Mouse (Mus musculus) limb, embryonic 13.5 days (tissue): ENCODE data around the gene Thbs1. TPM values are rescaled to one million over a fixed set of nuclear protein-coding genes. Genes with fewer than 3 reads are reported as not detected.

Experiments
- ATAC-seq: fragments of 200-750 bp; cut with Nextera tagmentation; 2 replicates; pipeline ENCODE4 v1.8.0; 2017; ENCODE audit warnings: low read depth, moderate number of reproducible peaks, moderate TSS enrichment; ENCODE audit not compliant: low FRiP score
- H3K27ac ChIP-seq: fragments of 300-500 bp; sonication (generic); 2 replicates; pipeline ENCODE4 v1.5.1; 2015; ENCODE audit warnings: inconsistent platforms, mild to moderate bottlenecking, moderate library complexity
- H3K27me3 ChIP-seq: fragments of 300-500 bp; sonication (generic); 2 replicates; pipeline ENCODE4 v1.6.1; 2015; ENCODE audit warnings: mild to moderate bottlenecking, inconsistent platforms
- H3K36me3 ChIP-seq: fragments of 300-500 bp; sonication (generic); 2 replicates; pipeline ENCODE4 v1.6.1; 2015; ENCODE audit warnings: inconsistent platforms, mild to moderate bottlenecking, moderate library complexity
- H3K4me1 ChIP-seq: fragments of 300-500 bp; sonication (generic); 2 replicates; pipeline ENCODE4 v1.6.1; 2015; ENCODE audit warnings: inconsistent platforms
- H3K4me2 ChIP-seq: fragments of 300-500 bp; sonication (generic); replicated peaks from 2 replicates; pipeline ENCODE4 v1.6.1; 2015; ENCODE audit warnings: inconsistent platforms, mild to moderate bottlenecking, moderate library complexity
- H3K4me3 ChIP-seq: fragments of 300-500 bp; sonication (generic); 2 replicates; pipeline ENCODE4 v1.5.1; 2015; ENCODE audit warnings: moderate library complexity, mild to moderate bottlenecking, inconsistent platforms
- H3K9ac ChIP-seq: fragments of 300-500 bp; sonication (generic); 2 replicates; pipeline ENCODE4 v1.6.1; 2015; ENCODE audit warnings: mild to moderate bottlenecking, inconsistent platforms
- H3K9me3 ChIP-seq: fragments of 300-500 bp; sonication (generic); 2 replicates; pipeline ENCODE4 v1.6.1; 2016; ENCODE audit warnings: inconsistent platforms
- WGBS: fragments of 180-500 bp; shearing (Covaris S2); methylation state at CpG from one replicate; pipeline ENCODE4 v1.1.7; 2015; 5-methylcytosine and 5-hydroxymethylcytosine counted together
- polyA plus RNA-seq: library from polyadenylated mRNA; unstranded; fragments of >200 nt; fragmentation: Nextera tagmentation; extraction: Ambion mirVana; gene quantifications from 2 replicates; pipeline ENCODE4 v1.2.1, GENCODE M21; 2015

Thbs1 gene
- polyA plus RNA-seq, 1 experiment from 2014 or later: 100.0 TPM

DNA sequence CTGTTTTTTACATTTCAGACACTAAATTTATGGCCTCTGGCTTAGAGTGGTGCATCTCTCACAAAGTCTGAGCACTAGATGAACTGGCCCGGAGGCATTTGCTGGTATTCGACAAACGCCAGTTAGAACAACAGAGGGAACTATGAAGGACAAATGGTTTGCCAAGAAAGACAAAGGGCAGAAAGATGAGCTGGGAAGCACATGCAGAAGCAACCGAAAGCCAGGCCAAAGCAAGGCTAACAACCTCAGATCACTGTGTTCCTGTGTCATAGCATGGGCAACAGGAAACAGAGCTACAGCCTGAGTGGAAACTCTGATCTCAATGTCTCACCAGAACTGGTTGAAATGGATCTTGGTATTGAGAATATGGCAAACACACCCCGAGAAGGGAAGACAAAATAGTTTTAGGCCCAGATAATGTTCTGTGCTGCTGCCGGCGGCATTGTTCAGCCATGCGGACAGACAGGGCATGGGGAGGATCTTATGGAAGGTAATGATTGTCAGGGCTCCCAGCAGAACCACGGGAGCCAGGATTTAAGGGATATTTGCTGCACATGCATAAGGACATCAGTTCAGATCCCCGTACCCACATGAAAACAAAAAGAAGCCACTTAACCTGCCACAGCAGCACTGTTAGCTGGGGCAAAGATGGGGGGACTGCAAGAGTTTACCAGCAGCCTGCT lies 24.5 kb upstream of the Thbs1 start:
- Histone ChIP-seq H3K9me3 (no peaks in the 10 kb centered on the region), H3K27me3 (no peaks in the 10 kb centered on the region), H3K4me3 (no peak overlapping the region), H3K4me1 (peaks cover 8% of the 10 kb centered on the region), H3K4me2 (no peak overlapping the region), H3K36me3 (no peaks in the 10 kb centered on the region), H3K27ac (no peak overlapping the region), H3K9ac (no peak overlapping the region)
- no peak for ATAC-seq
- WGBS: 82% methylated on average over 10 of the region's 10 CpGs

DNA sequence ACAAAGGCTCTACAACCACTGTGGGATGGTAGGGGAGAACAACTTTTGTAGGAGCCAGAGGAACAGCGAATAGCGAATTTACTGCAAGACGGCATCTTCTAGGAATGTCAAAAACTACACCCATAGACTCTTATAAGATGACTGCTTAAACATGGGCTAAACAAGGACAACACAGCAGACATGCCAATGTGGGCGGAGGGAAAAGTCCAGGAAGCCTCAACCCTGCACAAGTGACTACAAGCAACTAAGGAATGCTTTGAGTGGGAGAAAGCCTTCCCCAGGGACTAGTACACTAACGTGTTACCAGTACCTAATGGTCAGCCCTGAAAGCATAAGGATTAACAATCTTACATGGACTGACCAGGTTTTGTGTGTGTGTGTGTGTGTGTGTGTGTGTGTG lies 20.4 kb upstream of the Thbs1 start:
- ATAC-seq: no peak
- WGBS: 85% methylated on average over 5 of the region's 5 CpGs
- Histone ChIP-seq H3K9ac (no peak overlapping the region), H3K36me3 (no peaks in the 10 kb centered on the region), H3K27ac (no peak overlapping the region), H3K4me3 (no peak overlapping the region), H3K9me3 (no peaks in the 10 kb centered on the region), H3K4me2 (no peak overlapping the region), H3K4me1 (no peaks in the 10 kb centered on the region; the same call in 1 of the 2 replicates), H3K27me3 (no peaks in the 10 kb centered on the region)

GRCm38 (mm10) chr2:118099104-118099503 lies 12.6 kb upstream of the Thbs1 start:
- Histone ChIP-seq H3K4me3 (no peak overlapping the region), H3K4me1 (peaks cover 22% of the 10 kb centered on the region), H3K27me3 (no peaks in the 10 kb centered on the region), H3K9me3 (no peaks in the 10 kb centered on the region), H3K27ac (peak overlapping the region; percentile 69; the same call in 1 of the 2 replicates), H3K4me2 (0 out of 2 replicates have a peak overlapping the region, but pooled peaks have one; percentile 4), H3K36me3 (no peaks in the 10 kb centered on the region), H3K9ac (no peak overlapping the region)
- WGBS: 14% methylated on average over 4 of the region's 4 CpGs
- peak; percentile 89 for ATAC-seq

DNA sequence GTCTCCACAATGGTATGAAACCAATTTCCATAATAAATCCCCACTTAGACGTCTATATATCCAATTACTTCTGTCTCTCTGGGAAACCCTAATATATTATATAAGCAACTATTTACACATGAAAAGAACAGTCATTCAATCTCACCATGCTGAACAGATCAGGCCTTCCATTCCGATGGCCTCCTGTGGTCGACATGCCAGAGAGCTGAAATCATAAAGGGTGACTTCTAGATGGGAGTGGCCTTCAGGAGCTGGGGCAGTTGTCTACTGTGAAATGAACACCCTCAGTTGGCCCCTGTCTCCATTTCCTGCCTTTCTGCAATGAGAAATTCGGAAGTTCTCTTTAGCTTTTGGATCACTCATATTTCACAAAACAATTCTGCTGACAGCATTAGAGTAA lies 9.5 kb upstream of the Thbs1 start:
- Histone ChIP-seq H3K9ac (no peak overlapping the region), H3K4me3 (no peak overlapping the region), H3K4me2 (no peak overlapping the region), H3K27me3 (no peaks in the 10 kb centered on the region), H3K36me3 (no peaks in the 10 kb centered on the region), H3K27ac (no peak overlapping the region; the same call in 1 of the 2 replicates), H3K9me3 (no peaks in the 10 kb centered on the region), H3K4me1 (peaks cover 22% of the 10 kb centered on the region)
- 52% methylated on average over 4 of the region's 4 CpGs for WGBS
- ATAC-seq: no peak

DNA sequence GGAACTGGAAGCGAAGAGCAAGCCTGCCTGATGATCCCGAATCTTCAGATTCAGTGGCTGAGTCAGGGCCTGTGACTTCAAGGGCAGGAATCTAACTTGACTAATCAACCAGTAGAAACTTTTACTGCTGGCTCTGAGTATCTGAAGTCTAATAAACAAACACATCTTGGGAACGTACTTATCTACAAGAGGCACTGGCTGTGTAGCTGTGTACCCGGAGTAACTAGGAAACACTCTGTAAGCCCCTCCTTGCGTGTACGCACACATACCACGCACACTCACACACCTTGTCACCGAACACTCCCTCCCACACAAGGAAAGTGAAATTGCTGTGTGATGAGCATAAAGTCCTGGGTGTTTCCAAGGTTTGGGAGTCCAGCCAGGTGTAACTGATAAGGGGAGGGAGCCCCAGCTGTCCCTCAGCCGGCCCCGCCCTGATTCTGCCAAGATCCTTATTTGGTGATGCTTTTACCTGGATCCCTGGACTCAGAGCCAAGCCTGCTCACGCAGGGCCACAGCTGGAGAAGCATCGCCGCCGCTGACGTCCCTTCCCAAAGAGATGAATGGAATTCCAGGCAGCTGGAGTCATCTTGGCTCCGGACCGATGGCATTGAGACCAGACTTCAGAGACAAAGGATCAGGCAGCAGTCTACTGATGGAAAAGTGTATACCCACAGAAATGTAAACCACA lies 1.3 kb upstream of the Thbs1 start:
- ATAC-seq: no peak
- WGBS: 34% methylated on average over 17 of the region's 17 CpGs
- peaks cover 52% of the 10 kb centered on the region for H3K4me1 ChIP-seq
- peak overlapping the region; percentile 71 for H3K4me3 ChIP-seq
- peak overlapping the region; percentile 86 for H3K27ac ChIP-seq
- H3K36me3 ChIP-seq: peaks cover 16% of the 10 kb centered on the region
- peak overlapping the region; percentile 86 for H3K4me2 ChIP-seq
- H3K9ac ChIP-seq: peak overlapping the region; percentile 56
- H3K27me3 ChIP-seq: no peaks in the 10 kb centered on the region; the same call in none of the 2 replicates
- no peaks in the 10 kb centered on the region for H3K9me3 ChIP-seq

DNA sequence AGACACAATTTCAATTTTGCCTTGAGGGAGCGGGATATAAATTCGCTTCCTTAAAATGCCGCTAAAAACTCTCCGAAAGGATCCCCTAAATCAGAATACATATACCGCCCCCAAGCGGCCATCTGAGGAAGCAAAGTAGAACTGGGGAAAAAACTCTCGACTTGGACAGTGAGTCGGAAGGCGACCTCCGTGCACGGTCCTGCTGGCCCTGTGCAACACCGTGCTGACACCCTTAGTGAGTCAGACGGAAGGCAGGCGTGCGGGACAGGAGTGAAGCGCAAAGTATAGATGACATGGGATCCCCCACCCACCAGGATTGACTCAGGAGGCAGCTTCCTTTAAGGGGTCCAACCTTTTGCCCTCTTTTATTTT lies 574 bp upstream of the Thbs1 start:
- Histone ChIP-seq H3K4me3 (peak overlapping the region; percentile 71), H3K4me1 (peaks cover 60% of the 10 kb centered on the region), H3K36me3 (peaks cover 23% of the 10 kb centered on the region), H3K4me2 (peak overlapping the region; percentile 86), H3K9me3 (no peaks in the 10 kb centered on the region), H3K9ac (peak overlapping the region; percentile 85), H3K27me3 (no peaks in the 10 kb centered on the region; the same call in none of the 2 replicates), H3K27ac (peak overlapping the region; percentile 86)
- WGBS: under 1% methylated on average over 16 of the region's 16 CpGs
- peak; percentile 71 for ATAC-seq

DNA sequence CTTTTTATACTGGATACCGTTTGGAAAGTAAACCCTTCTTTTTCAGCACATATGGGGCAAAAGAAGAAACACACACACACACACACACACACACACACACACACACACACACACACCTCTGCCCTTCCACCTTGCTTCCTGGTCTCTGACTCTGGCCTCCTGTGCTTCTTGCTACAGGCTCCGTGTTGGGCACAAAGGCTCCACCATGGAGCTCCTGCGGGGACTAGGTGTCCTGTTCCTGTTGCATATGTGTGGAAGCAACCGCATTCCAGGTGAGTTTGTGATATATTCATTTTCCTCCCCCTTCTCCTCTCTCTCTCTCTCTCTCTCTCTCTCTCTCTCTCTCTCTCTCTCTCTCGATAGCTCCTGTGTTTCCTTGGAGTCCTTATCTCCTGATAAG lies 762 bp downstream of the Thbs1 start:
- WGBS: 21% methylated on average over 5 of the region's 5 CpGs
- Histone ChIP-seq H3K9ac (peak overlapping the region; percentile 85), H3K4me2 (peak overlapping the region; percentile 86), H3K36me3 (peaks cover 37% of the 10 kb centered on the region), H3K27ac (no peak overlapping the region), H3K27me3 (no peaks in the 10 kb centered on the region; the same call in none of the 2 replicates), H3K9me3 (no peaks in the 10 kb centered on the region), H3K4me3 (peak overlapping the region; percentile 71), H3K4me1 (peaks cover 65% of the 10 kb centered on the region)
- no peak for ATAC-seq

DNA sequence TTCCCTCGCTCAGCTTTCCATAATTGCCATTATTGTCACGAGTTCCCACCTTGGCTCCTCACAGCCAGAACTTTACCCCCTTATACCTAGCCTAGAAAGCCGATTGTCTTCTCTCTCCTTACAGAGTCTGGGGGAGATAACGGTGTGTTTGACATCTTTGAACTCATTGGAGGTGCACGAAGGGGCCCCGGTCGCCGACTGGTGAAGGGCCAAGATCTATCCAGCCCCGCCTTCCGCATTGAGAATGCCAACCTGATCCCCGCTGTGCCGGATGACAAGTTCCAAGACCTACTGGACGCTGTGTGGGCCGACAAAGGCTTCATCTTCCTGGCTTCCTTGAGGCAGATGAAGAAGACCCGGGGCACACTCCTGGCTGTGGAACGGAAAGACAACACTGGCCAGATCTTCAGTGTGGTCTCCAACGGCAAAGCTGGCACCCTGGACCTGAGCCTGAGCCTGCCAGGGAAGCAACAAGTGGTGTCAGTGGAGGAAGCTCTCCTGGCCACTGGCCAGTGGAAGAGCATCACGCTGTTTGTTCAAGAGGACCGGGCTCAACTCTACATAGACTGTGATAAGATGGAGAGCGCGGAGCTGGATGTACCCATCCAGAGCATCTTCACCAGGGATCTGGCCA lies 1.3 kb downstream of the Thbs1 start:
- Histone ChIP-seq H3K27ac (no peak overlapping the region), H3K9ac (peak overlapping the region; percentile 85), H3K9me3 (no peaks in the 10 kb centered on the region), H3K27me3 (no peaks in the 10 kb centered on the region; the same call in none of the 2 replicates), H3K4me3 (peak overlapping the region; percentile 71), H3K4me2 (peak overlapping the region; percentile 86), H3K36me3 (peaks cover 42% of the 10 kb centered on the region), H3K4me1 (peaks cover 61% of the 10 kb centered on the region)
- no peak for ATAC-seq
- WGBS: 69% methylated on average over 21 of the region's 21 CpGs

- Histone ChIP-seq H3K27ac (no peak overlapping the region), H3K4me2 (peak overlapping the region; percentile 86), H3K27me3 (no peaks in the 10 kb centered on the region; the same call in none of the 2 replicates), H3K9me3 (no peaks in the 10 kb centered on the region), H3K4me3 (peak overlapping the region; percentile 71), H3K9ac (peak overlapping the region; percentile 85), H3K36me3 (peaks cover 52% of the 10 kb centered on the region), H3K4me1 (peaks cover 63% of the 10 kb centered on the region)
- WGBS: 43% methylated on average over 8 of the region's 8 CpGs
- ATAC-seq: no peak
These were observed 2.3 kb downstream of the Thbs1 start for GRCm38 (mm10) chr2:118113808-118114524.

DNA sequence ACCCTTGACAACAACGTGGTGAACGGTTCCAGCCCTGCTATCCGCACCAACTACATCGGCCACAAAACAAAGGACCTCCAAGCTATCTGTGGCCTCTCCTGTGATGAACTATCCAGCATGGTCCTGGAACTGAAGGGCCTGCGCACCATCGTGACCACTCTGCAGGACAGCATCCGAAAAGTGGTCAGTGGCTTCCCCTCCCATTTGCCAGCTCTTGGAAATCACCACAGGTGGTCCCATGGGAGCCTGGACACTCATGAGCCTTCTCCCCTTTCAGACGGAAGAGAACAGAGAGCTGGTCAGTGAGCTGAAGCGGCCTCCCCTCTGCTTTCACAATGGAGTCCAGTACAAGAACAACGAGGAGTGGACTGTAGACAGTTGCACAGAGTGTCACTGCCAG lies 3.0 kb downstream of the Thbs1 start:
- peaks cover 58% of the 10 kb centered on the region for H3K4me1 ChIP-seq
- H3K9me3 ChIP-seq: no peaks in the 10 kb centered on the region
- no peaks in the 10 kb centered on the region; the same call in 1 of the 2 replicates for H3K27me3 ChIP-seq
- H3K36me3 ChIP-seq: peaks cover 59% of the 10 kb centered on the region
- H3K27ac ChIP-seq: no peak overlapping the region
- peak overlapping the region; percentile 86 for H3K4me2 ChIP-seq
- WGBS: 80% methylated on average over 10 of the region's 10 CpGs
- H3K4me3 ChIP-seq: peak overlapping the region; percentile 71
- peak overlapping the region; percentile 85 for H3K9ac ChIP-seq
- no peak for ATAC-seq

DNA sequence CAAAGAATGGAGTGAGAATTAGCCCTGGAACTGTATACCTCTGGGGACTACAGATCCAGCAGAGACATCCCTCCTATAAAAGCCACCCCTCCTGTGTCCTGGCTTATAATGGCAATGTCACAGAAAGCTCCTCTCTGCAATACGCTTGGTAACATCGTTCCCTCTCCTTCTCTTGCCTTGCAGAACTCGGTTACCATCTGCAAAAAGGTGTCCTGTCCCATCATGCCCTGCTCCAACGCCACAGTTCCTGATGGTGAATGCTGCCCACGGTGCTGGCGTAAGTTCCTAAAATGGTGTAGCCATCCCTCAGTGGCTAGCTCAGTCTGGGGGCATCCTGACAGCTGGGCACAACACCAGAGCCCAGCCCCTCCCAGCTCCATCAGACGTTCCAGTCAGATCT lies 4.0 kb downstream of the Thbs1 start:
- H3K27ac ChIP-seq: no peak overlapping the region
- no peaks in the 10 kb centered on the region for H3K9me3 ChIP-seq
- H3K4me3 ChIP-seq: peak overlapping the region; percentile 71
- ATAC-seq: no peak
- H3K9ac ChIP-seq: peak overlapping the region; percentile 31; the same call in 1 of the 2 replicates
- no peaks in the 10 kb centered on the region; the same call in 1 of the 2 replicates for H3K27me3 ChIP-seq
- WGBS: 69% methylated on average over 7 of the region's 7 CpGs
- H3K4me1 ChIP-seq: peaks cover 48% of the 10 kb centered on the region
- H3K4me2 ChIP-seq: peak overlapping the region; percentile 86
- peaks cover 69% of the 10 kb centered on the region for H3K36me3 ChIP-seq
